Mouse (Mus musculus): ENCODE measurements around the gene Ndrg2.

Ndrg2 gene

GRCm38 (mm10) chr14:51913062-51913959, 647 bp downstream of the Ndrg2 start:
- peak; percentile 91 to 95 for DNase-seq (ENCODE audit: inconsistent age in 2 of 2, low spot score in 1 of 2)

GRCm38 (mm10) chr14:51912391-51913061, 1.4 kb downstream of the Ndrg2 start:
- peak; percentile 64 to 91 for DNase-seq (ENCODE audit: inconsistent age in 2 of 2, low spot score in 1 of 2)

GRCm38 (mm10) chr14:51911301-51911700, 2.7 kb downstream of the Ndrg2 start:
- peak in 1 of 2 experiments; percentile 20 for DNase-seq (ENCODE audit: inconsistent age in 2 of 2, low spot score in 1 of 2)

- DNase-seq (ENCODE audit: inconsistent age in 2 of 2, low spot score in 1 of 2) = no peak
Measured at GRCm38 (mm10) chr14:51906102-51906501, 7.9 kb downstream of the Ndrg2 start.

GRCm38 (mm10) chr14:51904706-51905105, 9.3 kb downstream of the Ndrg2 start:
- peak in 1 of 2 experiments; percentile 48 for DNase-seq (ENCODE audit: inconsistent age in 2 of 2, low spot score in 1 of 2)

GRCm38 (mm10) chr14:51903782-51904181, 10.2 kb downstream of the Ndrg2 start:
- no peak for DNase-seq (ENCODE audit: inconsistent age in 2 of 2, low spot score in 1 of 2)

- peak; percentile 74 to 93 for DNase-seq (ENCODE audit: inconsistent age in 2 of 2, low spot score in 1 of 2)
Measured at GRCm38 (mm10) chr14:51902806-51903710, 10.9 kb downstream of the Ndrg2 start.

GRCm38 (mm10) chr14:51899351-51899750, 14.6 kb downstream of the Ndrg2 start:
- no peak for DNase-seq (ENCODE audit: inconsistent age in 2 of 2, low spot score in 1 of 2)

- no peak for DNase-seq (ENCODE audit: inconsistent age in 2 of 2, low spot score in 1 of 2)
Measured at GRCm38 (mm10) chr14:51896539-51897170, 17.3 kb downstream of the Ndrg2 start.

GRCm38 (mm10) chr14:51896019-51896418, 17.9 kb downstream of the Ndrg2 start:
- no peak for DNase-seq (ENCODE audit: inconsistent age in 2 of 2, low spot score in 1 of 2)

GRCm38 (mm10) chr14:51895071-51895470, 18.9 kb downstream of the Ndrg2 start:
- DNase-seq (ENCODE audit: inconsistent age in 2 of 2, low spot score in 1 of 2) = no peak

GRCm38 (mm10) chr14:51893809-51894208, 20.1 kb downstream of the Ndrg2 start:
- DNase-seq (ENCODE audit: inconsistent age in 2 of 2, low spot score in 1 of 2) = no peak

- no peak for DNase-seq (ENCODE audit: inconsistent age in 2 of 2, low spot score in 1 of 2)
Measured at GRCm38 (mm10) chr14:51893094-51893794, 20.7 kb downstream of the Ndrg2 start.

- DNase-seq (ENCODE audit: inconsistent age in 2 of 2, low spot score in 1 of 2) = peak in 1 of 2 experiments; percentile 35
Measured at GRCm38 (mm10) chr14:51892191-51892939, 21.6 kb downstream of the Ndrg2 start, which contains the start of gene Slc39a2. Gene Slc39a2 (plus strand): TSS chr14:51892889.

GRCm38 (mm10) chr14:51889833-51890232, 24.1 kb downstream of the Ndrg2 start:
- peak in 1 of 2 experiments; percentile 55 for DNase-seq (ENCODE audit: inconsistent age in 2 of 2, low spot score in 1 of 2)

- no peak for DNase-seq (ENCODE audit: inconsistent age in 2 of 2, low spot score in 1 of 2)
Measured at GRCm38 (mm10) chr14:51886051-51886450, 27.9 kb downstream of the Ndrg2 start.

- peak; percentile 96 to 98 for DNase-seq (ENCODE audit: inconsistent age in 2 of 2, low spot score in 1 of 2)
Measured at GRCm38 (mm10) chr14:51884598-51885331, 29.2 kb downstream of the Ndrg2 start, which contains the start of gene Mettl17. Gene Mettl17 (plus strand): TSS chr14:51884842.

- no peak for DNase-seq (ENCODE audit: inconsistent age in 2 of 2, low spot score in 1 of 2)
Measured at GRCm38 (mm10) chr14:51884031-51884544, 29.9 kb downstream of the Ndrg2 start.
